Mouse (Mus musculus) lung, adult 2 months (tissue): ENCODE results near the gene Kdm8.

Experiments used
- CTCF ChIP-seq: fragments of 200-500 bp; IDR thresholded peaks from 2 replicates; pipeline ENCODE4 v1.5.1; 2011; ENCODE audit warnings: mild to moderate bottlenecking, low read length, control low read depth; ENCODE audit not compliant: insufficient read depth
- POLR2A ChIP-seq: fragments of 200-500 bp; IDR thresholded peaks from 2 replicates; pipeline ENCODE4 v1.6.1; 2011; ENCODE audit warnings: low read depth, mild to moderate bottlenecking, control low read depth, low read length, borderline replicate concordance; ENCODE audit errors: extremely low read depth

- TF ChIP-seq CTCF = no peak
- no peak for TF ChIP-seq POLR2A
These were observed 6.2 kb downstream of the Kdm8 start for GRCm38 (mm10) chr7:125450678-125451077.
